Mouse (Mus musculus) limb, embryonic 10.5 days (tissue): ENCODE measurements around the gene Spaca4. TPM values are rescaled to one million over a fixed set of nuclear protein-coding genes. Genes with fewer than 3 reads are reported as not detected.

ENCODE experiments used
- DNase-seq: peaks from one replicate; pipeline ENCODE4 v3.0.0-alpha.2; 2017; ENCODE audit warnings: low spot score
- H3K27ac ChIP-seq: fragments of 300-500 bp; sonication (generic); 2 replicates; pipeline ENCODE4 v1.5.1; 2016; ENCODE audit warnings: mild to moderate bottlenecking
- H3K27me3 ChIP-seq: fragments of 300-500 bp; sonication (generic); 2 replicates; pipeline ENCODE4 v1.6.1; 2016; ENCODE audit warnings: low read depth, mild to moderate bottlenecking; ENCODE audit not compliant: poor library complexity, severe bottlenecking
- H3K36me3 ChIP-seq: fragments of 300-500 bp; sonication (generic); 2 replicates; pipeline ENCODE4 v1.6.1; 2016; ENCODE audit warnings: mild to moderate bottlenecking, moderate library complexity
- H3K4me1 ChIP-seq: fragments of 300-500 bp; sonication (generic); 2 replicates; pipeline ENCODE4 v1.6.1; 2016
- H3K4me3 ChIP-seq: fragments of 300-500 bp; sonication (generic); 2 replicates; pipeline ENCODE4 v1.5.1; 2016; ENCODE audit warnings: mild to moderate bottlenecking, moderate library complexity
- H3K9me3 ChIP-seq: fragments of 300-500 bp; sonication (generic); replicated peaks from 2 replicates; pipeline ENCODE4 v1.6.1; 2016; ENCODE audit warnings: mild to moderate bottlenecking
- WGBS: fragments of 180-500 bp; shearing (Covaris S2); methylation state at CpG from one replicate; pipeline ENCODE4 v1.1.7; 2016; 5-methylcytosine and 5-hydroxymethylcytosine counted together
- polyA plus RNA-seq: library from polyadenylated mRNA; unstranded; fragments of >200 nt; fragmentation: Nextera tagmentation; extraction: Ambion mirVana; gene quantifications from 2 replicates; pipeline ENCODE4 v1.2.1, GENCODE M21; 2016

The Spaca4 gene
- polyA plus RNA-seq, 1 experiment from 2014 or later = not detected

DNA sequence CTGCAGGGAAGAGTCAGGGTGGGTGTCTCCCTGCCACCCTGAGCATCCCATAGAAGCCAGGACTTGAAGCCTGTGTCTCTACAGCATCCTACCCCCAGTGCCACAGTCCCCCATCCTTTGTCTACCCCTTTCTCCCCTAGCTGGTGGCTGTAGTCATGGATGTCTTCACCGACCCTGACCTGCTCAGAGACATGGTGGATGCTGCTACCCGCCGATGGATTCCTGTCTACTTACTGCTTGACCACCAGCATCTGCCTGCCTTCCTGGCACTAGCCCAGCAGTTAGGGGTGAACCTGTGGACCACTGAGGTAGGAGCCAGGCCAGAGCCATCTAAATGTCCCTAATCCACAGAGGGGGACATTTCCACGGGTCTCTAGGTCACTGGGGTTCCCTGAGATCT lies 2.3 kb downstream of the Spaca4 start:
- Histone ChIP-seq H3K27me3 (no peaks in the 10 kb centered on the region), H3K36me3 (peaks cover 97% of the 10 kb centered on the region), H3K4me1 (peaks cover 30% of the 10 kb centered on the region), H3K9me3 (no peaks in the 10 kb centered on the region), H3K4me3 (no peak overlapping the region), H3K27ac (no peak overlapping the region)
- WGBS = 88% methylated on average over 4 of the region's 4 CpGs
- DNase-seq = no peak

DNA sequence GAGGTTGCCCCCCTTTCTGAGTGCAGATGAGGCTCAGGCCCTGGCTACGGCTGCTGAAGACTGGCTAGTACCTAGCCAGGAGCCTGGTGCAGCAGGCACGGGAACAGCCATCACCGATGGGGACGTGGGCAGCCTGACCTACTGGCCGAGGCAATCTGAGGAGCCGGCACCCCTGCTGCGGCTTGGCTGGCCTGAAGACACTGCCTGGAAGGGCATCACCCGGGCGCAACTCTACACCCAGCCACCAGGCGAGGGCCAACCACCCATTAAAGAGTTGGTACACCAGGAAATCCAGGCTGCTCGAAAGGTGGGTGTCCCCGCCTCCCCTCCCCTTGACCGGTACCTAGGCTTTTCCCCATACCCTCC lies 3.3 kb downstream of the Spaca4 start:
- no peak for DNase-seq
- H3K27me3 ChIP-seq = no peaks in the 10 kb centered on the region
- H3K27ac ChIP-seq = peak overlapping the region; percentile 19; the same call in 1 of the 2 replicates
- H3K4me3 ChIP-seq = peak overlapping the region; percentile 10; the same call in 1 of the 2 replicates
- peaks cover 30% of the 10 kb centered on the region for H3K4me1 ChIP-seq
- 75% methylated on average over 13 of the region's 13 CpGs for WGBS
- no peaks in the 10 kb centered on the region for H3K9me3 ChIP-seq
- peaks cover 87% of the 10 kb centered on the region for H3K36me3 ChIP-seq

DNA sequence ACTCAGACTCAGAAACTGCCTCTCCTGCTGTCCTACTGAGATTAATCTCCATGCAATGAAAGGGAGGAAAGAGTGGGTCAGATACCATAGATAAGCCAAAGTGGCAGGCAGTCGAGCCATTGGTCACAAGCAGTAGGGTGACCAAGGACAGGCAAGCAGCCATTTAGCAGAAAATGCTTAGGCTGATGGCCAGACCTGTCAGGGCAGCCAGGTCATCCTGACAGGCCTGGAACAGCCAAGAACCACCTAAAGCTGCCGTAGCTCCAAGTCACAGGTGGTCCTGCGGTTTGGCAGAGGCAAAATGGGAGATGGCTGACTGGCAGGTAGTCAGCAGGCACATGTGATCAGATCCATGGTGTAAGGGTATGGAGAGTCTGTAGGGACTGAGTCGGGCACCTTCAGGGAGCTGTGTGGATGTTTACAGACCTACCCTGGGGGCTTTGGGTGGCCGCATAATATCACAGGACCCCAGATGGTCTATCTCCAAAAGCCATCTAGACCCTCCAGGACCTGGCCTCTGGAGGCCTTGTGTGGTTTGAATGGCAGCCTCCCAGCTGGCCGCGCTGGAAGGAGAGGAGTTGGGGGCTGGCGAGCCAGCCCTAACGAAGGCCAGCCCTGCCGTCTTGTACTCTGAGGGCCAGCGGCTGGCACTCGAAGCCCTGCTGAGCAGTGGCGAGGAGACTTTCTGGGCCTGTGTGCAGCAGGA lies 3.8 kb downstream of the Spaca4 start:
- Histone ChIP-seq H3K27me3 (no peaks in the 10 kb centered on the region), H3K9me3 (no peaks in the 10 kb centered on the region), H3K4me1 (peaks cover 35% of the 10 kb centered on the region), H3K27ac (peak overlapping the region; percentile 19; the same call in 1 of the 2 replicates), H3K36me3 (peaks cover 82% of the 10 kb centered on the region), H3K4me3 (peak overlapping the region; percentile 10; the same call in 1 of the 2 replicates)
- no peak for DNase-seq
- 66% methylated on average over 13 of the region's 13 CpGs for WGBS

GRCm38 (mm10) chr7:45721234-45721571 lies 4.4 kb downstream of the Spaca4 start:
- Histone ChIP-seq H3K27me3 (no peaks in the 10 kb centered on the region), H3K27ac (no peak overlapping the region), H3K4me3 (no peak overlapping the region), H3K9me3 (no peaks in the 10 kb centered on the region), H3K36me3 (peaks cover 76% of the 10 kb centered on the region), H3K4me1 (peaks cover 41% of the 10 kb centered on the region)
- WGBS = 82% methylated on average over 7 of the region's 7 CpGs
- DNase-seq = no peak

DNA sequence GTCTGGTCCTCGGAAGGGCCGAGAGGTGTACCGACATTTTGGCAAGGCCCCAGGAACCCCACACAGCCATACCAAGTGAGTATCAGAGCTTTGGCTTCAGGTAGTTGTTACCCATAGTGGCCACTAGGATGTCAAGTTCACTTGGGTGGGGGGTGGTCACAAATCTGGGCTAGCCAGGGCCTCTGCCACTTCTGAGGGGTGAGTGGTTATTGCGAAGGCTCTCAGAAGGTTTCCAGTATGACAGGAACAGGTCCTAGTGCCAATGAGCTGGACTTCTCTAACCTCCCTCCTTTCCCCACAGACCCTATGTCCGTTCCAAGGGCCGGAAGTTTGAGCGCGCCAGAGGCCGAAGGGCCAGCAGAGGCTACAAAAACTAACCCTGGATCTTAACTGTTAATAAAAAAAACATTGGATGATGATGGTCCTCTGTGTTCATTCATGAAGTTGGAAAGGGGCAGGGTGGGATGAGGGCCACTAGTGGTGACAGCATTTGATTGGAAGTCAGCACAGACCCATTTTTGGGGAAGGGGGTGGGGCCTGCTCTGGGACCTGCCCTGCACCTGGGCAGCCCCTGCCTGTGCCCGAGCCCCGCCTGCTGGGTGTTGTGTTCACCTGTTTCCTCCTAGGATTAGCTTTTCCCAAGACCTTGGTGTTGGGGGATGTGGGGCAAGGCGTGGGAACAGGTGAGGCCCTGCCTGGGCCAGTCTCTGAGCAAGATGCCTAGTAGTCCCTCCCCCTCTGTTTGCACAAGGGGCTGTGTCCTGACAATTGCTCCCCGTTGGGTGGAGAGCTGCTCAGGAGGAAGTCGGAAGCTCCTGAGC lies 5.0 kb downstream of the Spaca4 start, which contains the start of gene Fam83e:
Gene Fam83e (plus strand): TSS at position 800 of the 821 bp plus-strand sequence.
- peaks cover 46% of the 10 kb centered on the region for H3K4me1 ChIP-seq
- H3K27me3 ChIP-seq = no peaks in the 10 kb centered on the region
- 84% methylated on average over 14 of the region's 14 CpGs for WGBS
- H3K36me3 ChIP-seq = peaks cover 70% of the 10 kb centered on the region
- H3K27ac ChIP-seq = peak within 1 kb of the TSS; percentile 19; the same call in 1 of the 2 replicates
- H3K9me3 ChIP-seq = no peaks in the 10 kb centered on the region
- DNase-seq = no peak
- peak within 1 kb of the TSS; percentile 74; the same call in 1 of the 2 replicates for H3K4me3 ChIP-seq

DNA sequence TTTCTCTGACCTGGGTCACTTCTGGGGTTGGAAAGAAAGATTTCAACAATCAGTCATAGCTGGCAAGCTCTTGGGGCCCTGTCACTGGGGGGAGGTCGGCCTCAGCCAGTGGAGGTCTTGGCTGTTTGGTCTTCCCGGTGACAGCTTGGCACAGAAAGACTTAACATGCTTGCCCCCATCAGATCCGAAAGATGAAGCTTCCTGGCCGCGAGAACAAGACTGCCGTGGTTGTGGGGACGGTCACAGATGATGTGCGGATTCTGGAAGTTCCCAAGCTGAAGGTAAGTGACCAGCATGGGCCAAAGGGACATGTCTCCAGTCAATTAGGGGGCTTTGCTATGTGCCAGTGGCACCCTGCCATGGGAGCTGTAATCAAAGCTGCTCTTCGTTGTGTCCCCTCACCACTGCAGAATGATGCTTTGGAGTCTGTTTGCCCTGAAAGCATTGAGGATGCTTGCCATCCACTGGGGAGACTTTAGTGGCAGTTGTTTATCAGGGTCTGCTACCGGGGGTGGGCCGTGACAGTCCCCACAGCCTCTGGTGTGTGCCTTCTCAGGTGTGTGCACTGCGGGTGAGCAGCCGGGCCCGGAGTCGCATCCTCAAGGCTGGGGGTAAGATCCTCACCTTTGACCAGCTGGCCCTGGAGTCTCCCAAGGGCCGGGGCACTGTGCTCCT lies 5.7 kb downstream of the Spaca4 start:
- peak overlapping the region; percentile 74 for H3K4me3 ChIP-seq
- no peak overlapping the region for H3K27ac ChIP-seq
- H3K36me3 ChIP-seq = peaks cover 62% of the 10 kb centered on the region
- WGBS = 93% methylated on average over 16 of the region's 16 CpGs
- H3K4me1 ChIP-seq = peaks cover 54% of the 10 kb centered on the region
- H3K9me3 ChIP-seq = no peaks in the 10 kb centered on the region
- no peaks in the 10 kb centered on the region for H3K27me3 ChIP-seq
- no peak for DNase-seq

GRCm38 (mm10) chr7:45719180-45719579 lies 6.4 kb downstream of the Spaca4 start:
- Histone ChIP-seq H3K4me1 (peaks cover 61% of the 10 kb centered on the region), H3K27me3 (no peaks in the 10 kb centered on the region), H3K27ac (peak overlapping the region; percentile 94), H3K9me3 (no peaks in the 10 kb centered on the region), H3K36me3 (peaks cover 55% of the 10 kb centered on the region), H3K4me3 (peak overlapping the region; percentile 74)
- WGBS = 82% methylated on average over 10 of the region's 10 CpGs
- DNase-seq = no peak

- WGBS = under 1% methylated on average over 20 of the region's 20 CpGs
- H3K27me3 ChIP-seq = no peaks in the 10 kb centered on the region
- H3K27ac ChIP-seq = peak overlapping the region; percentile 94
- H3K4me3 ChIP-seq = peak overlapping the region; percentile 74
- H3K36me3 ChIP-seq = peaks cover 51% of the 10 kb centered on the region
- no peaks in the 10 kb centered on the region for H3K9me3 ChIP-seq
- no peak for DNase-seq
- H3K4me1 ChIP-seq = peaks cover 65% of the 10 kb centered on the region
Measured at GRCm38 (mm10) chr7:45718331-45718730, 7.3 kb downstream of the Spaca4 start.

GRCm38 (mm10) chr7:45717918-45718297 lies 7.7 kb downstream of the Spaca4 start, which contains the start of gene Sphk2:
Sphk2 (minus strand) TSS chr7:45718002.
- Histone ChIP-seq H3K36me3 (peaks cover 51% of the 10 kb centered on the region), H3K9me3 (no peaks in the 10 kb centered on the region), H3K4me3 (peak within 1 kb of the TSS; percentile 74), H3K27ac (peak within 1 kb of the TSS; percentile 94), H3K27me3 (no peaks in the 10 kb centered on the region), H3K4me1 (peaks cover 65% of the 10 kb centered on the region)
- DNase-seq = peak; percentile 100
- WGBS = under 1% methylated on average over 41 of the region's 41 CpGs

- Histone ChIP-seq H3K4me3 (peak overlapping the region; percentile 74), H3K27me3 (no peaks in the 10 kb centered on the region), H3K9me3 (no peaks in the 10 kb centered on the region), H3K27ac (peak overlapping the region; percentile 94), H3K4me1 (peaks cover 63% of the 10 kb centered on the region), H3K36me3 (peaks cover 51% of the 10 kb centered on the region)
- DNase-seq = no peak
- WGBS = 12% methylated on average over 31 of the region's 31 CpGs
Measured at GRCm38 (mm10) chr7:45716952-45717917, 8.4 kb downstream of the Spaca4 start.

DNA sequence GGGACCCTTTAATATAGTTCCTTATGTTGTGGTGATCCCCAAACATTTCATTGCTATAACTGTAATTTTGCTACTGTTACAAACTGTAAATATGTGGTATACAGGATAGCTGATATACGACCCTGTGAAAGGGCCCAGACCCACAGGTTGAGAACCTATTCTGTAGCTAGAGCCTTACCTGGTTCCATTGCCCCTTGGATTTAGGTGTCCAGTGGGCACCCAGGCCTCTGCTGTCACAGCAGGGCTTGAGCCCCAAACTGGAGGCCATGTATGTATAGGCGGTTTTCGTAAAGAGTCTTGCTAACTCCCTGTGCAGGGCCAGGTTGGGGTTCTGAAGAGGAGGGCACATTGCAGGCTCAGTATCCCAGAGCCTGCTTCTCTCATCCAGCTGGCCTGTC lies 9.2 kb downstream of the Spaca4 start:
- DNase-seq = no peak
- peaks cover 51% of the 10 kb centered on the region for H3K36me3 ChIP-seq
- H3K4me1 ChIP-seq = peaks cover 57% of the 10 kb centered on the region
- H3K9me3 ChIP-seq = no peaks in the 10 kb centered on the region
- 96% methylated on average over 3 of the region's 3 CpGs for WGBS
- H3K27me3 ChIP-seq = no peaks in the 10 kb centered on the region
- H3K27ac ChIP-seq = peak overlapping the region; percentile 94; the same call in 1 of the 2 replicates
- peak overlapping the region; percentile 74 for H3K4me3 ChIP-seq
